Mouse (Mus musculus): ENCODE measurements around the gene Slc25a10. TPM values are rescaled to one million over a fixed set of nuclear protein-coding genes. Genes with fewer than 3 reads are reported as not detected.
A peak's percentile ranks its signal among the peaks of the same experiment; 100 is the strongest.

The Slc25a10 gene
- polyA plus RNA-seq, 1 experiment: 47.3 TPM

- Histone ChIP-seq H3K27me3 (replicated peaks) (no peaks in the 10 kb centered on the region), H3K4me3 (replicated peaks) (peak overlapping the region; percentile 20), H3K9me3 (no peaks in the 10 kb centered on the region), H3K4me1 (peaks cover 60% of the 10 kb centered on the region), H3K36me3 (replicated peaks; ENCODE audit: low read length) (peaks cover 67% of the 10 kb centered on the region)
- no peak for TF ChIP-seq FLI1 (IDR thresholded peaks at IDR 0.05; ENCODE audit: low read length)
- TF ChIP-seq GATA1 (IDR thresholded peaks at IDR 0.05; ENCODE audit: borderline replicate concordance, low read length): no peak
Observed at GRCm38 (mm10) chr11:120493911-120494310, 2.3 kb downstream of the Slc25a10 start.

GRCm38 (mm10) chr11:120497436-120497835, 5.8 kb downstream of the Slc25a10 start:
- Histone ChIP-seq H3K27me3 (replicated peaks) (peaks cover 4% of the 10 kb centered on the region), H3K36me3 (replicated peaks; ENCODE audit: low read length) (peaks cover 63% of the 10 kb centered on the region), H3K4me1 (peaks cover 39% of the 10 kb centered on the region), H3K9me3 (no peaks in the 10 kb centered on the region), H3K4me3 (replicated peaks) (no peak overlapping the region)
- TF ChIP-seq FLI1 (IDR thresholded peaks at IDR 0.05; ENCODE audit: low read length) (no peak), GATA1 (IDR thresholded peaks at IDR 0.05; ENCODE audit: borderline replicate concordance, low read length) (no peak)

GRCm38 (mm10) chr11:120498226-120498625, 6.6 kb downstream of the Slc25a10 start:
- H3K36me3 ChIP-seq (replicated peaks; ENCODE audit: low read length): peaks cover 63% of the 10 kb centered on the region
- H3K9me3 ChIP-seq: no peaks in the 10 kb centered on the region
- H3K27me3 ChIP-seq (replicated peaks): peaks cover 6% of the 10 kb centered on the region
- TF ChIP-seq FLI1 (IDR thresholded peaks at IDR 0.05; ENCODE audit: low read length) (no peak), GATA1 (IDR thresholded peaks at IDR 0.05; ENCODE audit: borderline replicate concordance, low read length) (no peak)
- H3K4me3 ChIP-seq (replicated peaks): no peak overlapping the region
- H3K4me1 ChIP-seq: peaks cover 31% of the 10 kb centered on the region

- Histone ChIP-seq H3K4me3 (replicated peaks) (no peak overlapping the region), H3K9me3 (no peaks in the 10 kb centered on the region), H3K27me3 (replicated peaks) (peaks cover 11% of the 10 kb centered on the region), H3K4me1 (peaks cover 24% of the 10 kb centered on the region), H3K36me3 (replicated peaks; ENCODE audit: low read length) (peaks cover 57% of the 10 kb centered on the region)
- TF ChIP-seq GATA1 (IDR thresholded peaks at IDR 0.05; ENCODE audit: borderline replicate concordance, low read length): no peak
Observed at GRCm38 (mm10) chr11:120498891-120499290, 7.3 kb downstream of the Slc25a10 start.

- peaks cover 15% of the 10 kb centered on the region for H3K27me3 ChIP-seq (replicated peaks)
- H3K36me3 ChIP-seq (replicated peaks; ENCODE audit: low read length): peaks cover 47% of the 10 kb centered on the region
- peaks cover 21% of the 10 kb centered on the region for H3K4me1 ChIP-seq
- no peaks in the 10 kb centered on the region for H3K9me3 ChIP-seq
- no peak overlapping the region for H3K4me3 ChIP-seq (replicated peaks)
- TF ChIP-seq GATA1 (IDR thresholded peaks at IDR 0.05; ENCODE audit: borderline replicate concordance, low read length) (no peak), FLI1 (IDR thresholded peaks at IDR 0.05; ENCODE audit: low read length) (no peak)
Observed at GRCm38 (mm10) chr11:120499894-120500293, 8.3 kb downstream of the Slc25a10 start.

GRCm38 (mm10) chr11:120500357-120500756, 8.7 kb downstream of the Slc25a10 start:
- no peak for TF ChIP-seq GATA1 (IDR thresholded peaks at IDR 0.05; ENCODE audit: borderline replicate concordance, low read length)
- no peak for TF ChIP-seq FLI1 (IDR thresholded peaks at IDR 0.05; ENCODE audit: low read length)
- H3K4me1 ChIP-seq: peaks cover 21% of the 10 kb centered on the region
- H3K4me3 ChIP-seq (replicated peaks): no peak overlapping the region
- peaks cover 16% of the 10 kb centered on the region for H3K27me3 ChIP-seq (replicated peaks)
- peaks cover 42% of the 10 kb centered on the region for H3K36me3 ChIP-seq (replicated peaks; ENCODE audit: low read length)
- H3K9me3 ChIP-seq: no peaks in the 10 kb centered on the region

- peaks cover 36% of the 10 kb centered on the region for H3K36me3 ChIP-seq (replicated peaks; ENCODE audit: low read length)
- peak overlapping the region; percentile 16 for H3K4me3 ChIP-seq (replicated peaks)
- peaks cover 21% of the 10 kb centered on the region for H3K4me1 ChIP-seq
- no peaks in the 10 kb centered on the region for H3K9me3 ChIP-seq
- TF ChIP-seq FLI1 (IDR thresholded peaks at IDR 0.05; ENCODE audit: low read length) (no peak), GATA1 (IDR thresholded peaks at IDR 0.05; ENCODE audit: borderline replicate concordance, low read length) (no peak)
- peaks cover 18% of the 10 kb centered on the region for H3K27me3 ChIP-seq (replicated peaks)
Observed at GRCm38 (mm10) chr11:120501018-120501417, 9.4 kb downstream of the Slc25a10 start.

- Histone ChIP-seq H3K36me3 (replicated peaks; ENCODE audit: low read length) (peaks cover 29% of the 10 kb centered on the region), H3K4me1 (peaks cover 24% of the 10 kb centered on the region), H3K27me3 (replicated peaks) (peaks cover 18% of the 10 kb centered on the region), H3K4me3 (replicated peaks) (no peak overlapping the region), H3K9me3 (no peaks in the 10 kb centered on the region)
- no peak for TF ChIP-seq GATA1 (IDR thresholded peaks at IDR 0.05; ENCODE audit: borderline replicate concordance, low read length)
- TF ChIP-seq FLI1 (IDR thresholded peaks at IDR 0.05; ENCODE audit: low read length): no peak
Observed at GRCm38 (mm10) chr11:120501701-120502100, 10.1 kb downstream of the Slc25a10 start.

GRCm38 (mm10) chr11:120505661-120506060, 14.0 kb downstream of the Slc25a10 start:
- H3K4me1 ChIP-seq: peaks cover 60% of the 10 kb centered on the region
- no peak for TF ChIP-seq FLI1 (IDR thresholded peaks at IDR 0.05; ENCODE audit: low read length)
- TF ChIP-seq GATA1 (IDR thresholded peaks at IDR 0.05; ENCODE audit: borderline replicate concordance, low read length): no peak
- no peak overlapping the region for H3K4me3 ChIP-seq (replicated peaks)

GRCm38 (mm10) chr11:120506899-120507298, 15.3 kb downstream of the Slc25a10 start:
- Histone ChIP-seq H3K4me3 (replicated peaks) (no peak overlapping the region), H3K27me3 (replicated peaks) (peaks cover 15% of the 10 kb centered on the region), H3K4me1 (peaks cover 63% of the 10 kb centered on the region), H3K36me3 (replicated peaks; ENCODE audit: low read length) (no peaks in the 10 kb centered on the region), H3K9me3 (no peaks in the 10 kb centered on the region)
- no peak for TF ChIP-seq FLI1 (IDR thresholded peaks at IDR 0.05; ENCODE audit: low read length)
- TF ChIP-seq GATA1 (IDR thresholded peaks at IDR 0.05; ENCODE audit: borderline replicate concordance, low read length): no peak

More at GRCm38 (mm10) chr11:120505661-120506060, 14.0 kb downstream of the Slc25a10 start:
- Histone ChIP-seq H3K9me3 (no peaks in the 10 kb centered on the region), H3K36me3 (replicated peaks; ENCODE audit: low read length) (no peaks in the 10 kb centered on the region), H3K27me3 (replicated peaks) (peaks cover 16% of the 10 kb centered on the region)
